Mouse (Mus musculus) heart, adult 2 months (tissue): ENCODE measurements around the gene Nppb.

Source experiments
- CTCF ChIP-seq: fragments of 200-600 bp; IDR thresholded peaks from 2 replicates; pipeline ENCODE4 v1.8.1; 2022; ENCODE audit warnings: antibody characterized with exemption, mild to moderate bottlenecking, moderate library complexity
- EP300 ChIP-seq: fragments of 200-500 bp; IDR thresholded peaks from 2 replicates; pipeline ENCODE4 v1.6.1; 2011; ENCODE audit warnings: low read depth, low read length, control low read depth; ENCODE audit not compliant: insufficient read depth
- POLR2A ChIP-seq: fragments of 200-500 bp; IDR thresholded peaks from 2 replicates; pipeline ENCODE4 v1.6.1; 2011; ENCODE audit warnings: mild to moderate bottlenecking, low read depth, low read length, control low read depth; ENCODE audit not compliant: insufficient read depth

DNA sequence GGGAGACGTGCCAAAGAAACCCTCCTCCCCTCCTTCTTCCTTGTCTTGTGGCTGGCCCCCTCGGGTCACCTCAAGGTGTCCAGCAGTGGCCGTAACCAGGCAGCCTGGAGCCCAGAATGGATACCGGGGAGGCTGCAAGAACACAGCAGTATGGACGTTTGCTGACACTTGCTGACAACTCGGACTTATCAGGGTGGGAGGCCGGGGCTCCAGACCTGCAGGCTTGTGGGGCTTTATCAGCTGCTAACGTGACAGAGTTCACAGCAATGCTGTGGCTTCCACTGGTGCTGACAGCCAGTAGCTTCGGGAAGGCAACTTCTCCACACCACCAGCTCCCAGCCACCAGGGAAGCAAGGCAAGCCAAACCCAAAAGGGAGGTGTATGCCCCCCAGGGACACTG is 16.3 kb upstream of the Nppb start:
- TF ChIP-seq POLR2A: no peak
- no peak for TF ChIP-seq CTCF
- TF ChIP-seq EP300: no peak
